Mouse (Mus musculus): ENCODE results near the gene Arrdc2. TPM values are rescaled to one million over a fixed set of nuclear protein-coding genes. Genes with fewer than 3 reads are reported as not detected.

Gene Arrdc2
- 5.2 and 7.3 TPM in 2 replicates for polyA plus RNA-seq (2016; fragmentation: Nextera tagmentation; extraction: Ambion mirVana)

- Histone ChIP-seq H3K4me3 (peak within 1 kb of the TSS; percentile 77), H3K27ac (replicated peaks) (peak within 1 kb of the TSS; percentile 93), H3K9me3 (replicated peaks) (no peaks in the 10 kb centered on the region), H3K36me3 (peaks cover 22% of the 10 kb centered on the region), H3K27me3 (ENCODE audit: low read depth, poor library complexity, severe bottlenecking) (peaks cover 6% of the 10 kb centered on the region; the same call in 1 of the 2 replicates), H3K4me1 (peaks cover 34% of the 10 kb centered on the region)
- DNase-seq (ENCODE audit: low spot score): peak; percentile 99
- WGBS: 2% methylated on average over 55 of the region's 55 CpGs
Measured at GRCm38 (mm10) chr8:70839408-70840351, at the start of gene Arrdc2. Gene Arrdc2, minus strand, starts transcription at chr8:70839720.

DNA sequence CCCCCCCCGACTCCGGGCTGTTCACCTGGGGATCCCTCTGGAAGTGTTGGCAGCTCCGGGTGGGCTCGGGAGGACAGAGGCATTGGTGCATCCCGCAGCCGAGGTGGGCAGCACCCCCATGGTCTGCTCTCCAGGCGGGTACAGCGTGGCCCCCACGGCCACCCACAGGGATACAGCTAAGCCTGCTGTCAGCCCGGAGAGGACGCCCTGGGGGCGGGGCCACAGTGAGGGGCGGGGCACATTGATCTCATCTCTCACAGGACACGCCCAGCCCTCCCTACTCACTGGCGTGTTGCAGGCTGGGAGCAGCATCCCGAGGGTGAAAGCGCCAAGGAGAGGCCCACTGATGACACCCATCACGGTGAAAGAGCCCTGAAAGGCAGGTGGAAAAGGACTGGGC lies 48.1 kb upstream of the Arrdc2 start:
- peaks cover 26% of the 10 kb centered on the region for H3K4me1 ChIP-seq
- H3K9me3 ChIP-seq (replicated peaks): no peaks in the 10 kb centered on the region
- H3K27me3 ChIP-seq (ENCODE audit: low read depth, poor library complexity, severe bottlenecking): peaks cover 65% of the 10 kb centered on the region
- peak; percentile 60 for DNase-seq (ENCODE audit: low spot score)
- H3K36me3 ChIP-seq: no peaks in the 10 kb centered on the region
- 0 out of 2 replicates have a peak overlapping the region, but pooled peaks have one; percentile 49 for H3K27ac ChIP-seq (replicated peaks)
- WGBS: 8% methylated on average over 18 of the region's 18 CpGs
- peak overlapping the region; percentile 41 for H3K4me3 ChIP-seq

GRCm38 (mm10) chr8:70885612-70886011 lies 46.1 kb upstream of the Arrdc2 start:
- Histone ChIP-seq H3K36me3 (no peaks in the 10 kb centered on the region), H3K27ac (replicated peaks) (no peak overlapping the region), H3K27me3 (ENCODE audit: low read depth, poor library complexity, severe bottlenecking) (peaks cover 45% of the 10 kb centered on the region), H3K4me3 (no peak overlapping the region), H3K4me1 (peaks cover 14% of the 10 kb centered on the region), H3K9me3 (replicated peaks) (no peaks in the 10 kb centered on the region)
- 17% methylated on average over 12 of the region's 12 CpGs for WGBS
- DNase-seq (ENCODE audit: low spot score): no peak

- 90% methylated on average over 10 of the region's 10 CpGs for WGBS
- H3K36me3 ChIP-seq: no peaks in the 10 kb centered on the region
- H3K4me1 ChIP-seq: peaks cover 24% of the 10 kb centered on the region
- peaks cover 35% of the 10 kb centered on the region for H3K27me3 ChIP-seq (ENCODE audit: low read depth, poor library complexity, severe bottlenecking)
- no peaks in the 10 kb centered on the region for H3K9me3 ChIP-seq (replicated peaks)
- DNase-seq (ENCODE audit: low spot score): no peak
- H3K27ac ChIP-seq (replicated peaks): no peak overlapping the region
- no peak overlapping the region for H3K4me3 ChIP-seq
Measured at GRCm38 (mm10) chr8:70884683-70885082, 45.2 kb upstream of the Arrdc2 start.

GRCm38 (mm10) chr8:70884186-70884585 lies 44.7 kb upstream of the Arrdc2 start:
- Histone ChIP-seq H3K9me3 (replicated peaks) (no peaks in the 10 kb centered on the region), H3K4me1 (peaks cover 29% of the 10 kb centered on the region), H3K27me3 (ENCODE audit: low read depth, poor library complexity, severe bottlenecking) (peaks cover 30% of the 10 kb centered on the region), H3K27ac (replicated peaks) (no peak overlapping the region), H3K36me3 (no peaks in the 10 kb centered on the region), H3K4me3 (no peak overlapping the region)
- DNase-seq (ENCODE audit: low spot score): no peak
- 95% methylated on average over 4 of the region's 4 CpGs for WGBS

DNA sequence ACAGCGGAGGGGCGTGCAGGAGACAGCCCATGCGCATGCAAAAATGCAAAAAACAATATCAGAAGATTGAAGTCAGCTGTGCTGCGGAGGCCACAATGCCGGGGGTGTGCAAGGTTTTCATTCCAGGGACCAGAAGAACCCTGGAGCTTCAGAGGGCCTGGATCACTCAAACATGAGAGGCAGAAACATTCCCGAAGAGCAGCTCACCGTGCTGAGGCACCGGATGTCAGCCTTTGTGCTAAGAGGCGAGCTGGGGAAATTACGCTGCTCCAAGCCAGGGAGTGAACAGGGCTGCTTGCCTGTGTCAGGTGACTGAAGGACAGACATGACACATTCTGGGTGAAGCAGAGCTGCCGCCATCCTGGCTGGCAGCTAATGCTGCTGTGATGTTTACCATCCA lies 41.0 kb upstream of the Arrdc2 start:
- Histone ChIP-seq H3K27me3 (ENCODE audit: low read depth, poor library complexity, severe bottlenecking) (0 out of 2 replicates have a peak, but pooled peaks cover 6% of the 10 kb centered on the region), H3K9me3 (replicated peaks) (no peaks in the 10 kb centered on the region), H3K36me3 (no peaks in the 10 kb centered on the region), H3K27ac (replicated peaks) (peak overlapping the region; percentile 50; the same call in 1 of the 2 replicates), H3K4me3 (no peak overlapping the region), H3K4me1 (peaks cover 23% of the 10 kb centered on the region)
- 36% methylated on average over 11 of the region's 11 CpGs for WGBS
- no peak for DNase-seq (ENCODE audit: low spot score)

- H3K36me3 ChIP-seq: no peaks in the 10 kb centered on the region
- H3K4me1 ChIP-seq: peaks cover 23% of the 10 kb centered on the region
- peak overlapping the region; percentile 50; the same call in 1 of the 2 replicates for H3K27ac ChIP-seq (replicated peaks)
- H3K27me3 ChIP-seq (ENCODE audit: low read depth, poor library complexity, severe bottlenecking): 0 out of 2 replicates have a peak, but pooled peaks cover 2% of the 10 kb centered on the region
- H3K9me3 ChIP-seq (replicated peaks): no peaks in the 10 kb centered on the region
- 0 out of 2 replicates have a peak overlapping the region, but pooled peaks have one; percentile 8 for H3K4me3 ChIP-seq
- 8% methylated on average over 4 of the region's 4 CpGs for WGBS
- no peak for DNase-seq (ENCODE audit: low spot score)
Measured at GRCm38 (mm10) chr8:70880126-70880525, 40.6 kb upstream of the Arrdc2 start.

- Histone ChIP-seq H3K27me3 (ENCODE audit: low read depth, poor library complexity, severe bottlenecking) (no peaks in the 10 kb centered on the region), H3K4me1 (peaks cover 23% of the 10 kb centered on the region), H3K27ac (replicated peaks) (no peak overlapping the region), H3K9me3 (replicated peaks) (no peaks in the 10 kb centered on the region), H3K4me3 (0 out of 2 replicates have a peak overlapping the region, but pooled peaks have one; percentile 8), H3K36me3 (no peaks in the 10 kb centered on the region)
- 47% methylated on average over 4 of the region's 4 CpGs for WGBS
- no peak for DNase-seq (ENCODE audit: low spot score)
Measured at GRCm38 (mm10) chr8:70879500-70879899, 40.0 kb upstream of the Arrdc2 start.

DNA sequence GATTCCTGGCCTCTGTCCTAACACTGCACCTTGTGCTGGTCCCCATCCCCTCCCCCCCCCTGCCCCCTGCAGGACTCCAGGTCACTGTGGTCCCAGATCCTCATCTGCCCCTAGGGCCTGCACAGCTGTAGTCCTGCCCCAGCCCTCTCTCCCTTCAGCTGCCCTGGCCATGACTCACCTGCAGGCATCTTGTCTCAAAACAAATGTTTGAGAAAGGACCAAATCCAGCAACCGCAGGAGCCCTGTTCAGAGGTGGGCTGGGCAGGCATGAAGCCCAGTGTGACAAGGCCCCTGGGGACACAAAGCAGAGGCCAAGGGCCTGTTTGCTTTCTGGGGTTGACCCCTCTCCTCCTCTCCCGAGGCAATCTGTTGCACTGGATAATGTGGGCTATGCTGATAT lies 38.7 kb upstream of the Arrdc2 start:
- H3K27ac ChIP-seq (replicated peaks): 0 out of 2 replicates have a peak overlapping the region, but pooled peaks have one; percentile 23
- no peak for DNase-seq (ENCODE audit: low spot score)
- WGBS: 57% methylated on average over 2 of the region's 2 CpGs
- peaks cover 30% of the 10 kb centered on the region for H3K4me1 ChIP-seq
- no peaks in the 10 kb centered on the region for H3K36me3 ChIP-seq
- H3K27me3 ChIP-seq (ENCODE audit: low read depth, poor library complexity, severe bottlenecking): no peaks in the 10 kb centered on the region
- H3K4me3 ChIP-seq: no peak overlapping the region
- no peaks in the 10 kb centered on the region for H3K9me3 ChIP-seq (replicated peaks)

DNA sequence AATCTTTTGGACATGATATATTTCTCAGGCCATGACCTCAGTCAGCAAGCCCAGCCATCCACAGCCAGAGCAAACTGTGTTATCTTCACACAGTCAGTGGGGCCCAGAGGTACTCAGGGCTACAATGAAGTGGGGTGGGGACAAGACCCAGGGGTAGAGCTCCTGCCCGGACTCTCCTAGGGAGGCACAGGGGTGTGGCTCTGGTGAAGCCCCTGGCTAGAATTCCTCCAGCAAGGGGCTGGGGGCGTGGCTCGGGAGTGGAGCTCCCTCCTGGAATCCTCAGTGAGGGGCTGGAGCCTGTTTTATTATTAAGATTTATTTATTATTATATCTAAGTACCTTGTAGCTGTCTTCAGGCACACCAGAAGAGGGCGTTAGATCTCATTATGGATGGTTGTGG lies 36.9 kb upstream of the Arrdc2 start:
- DNase-seq (ENCODE audit: low spot score): no peak
- Histone ChIP-seq H3K9me3 (replicated peaks) (no peaks in the 10 kb centered on the region), H3K36me3 (no peaks in the 10 kb centered on the region), H3K4me3 (no peak overlapping the region), H3K27me3 (ENCODE audit: low read depth, poor library complexity, severe bottlenecking) (no peaks in the 10 kb centered on the region), H3K27ac (replicated peaks) (no peak overlapping the region), H3K4me1 (peaks cover 45% of the 10 kb centered on the region)
- 66% methylated on average over 4 of the region's 4 CpGs for WGBS

- peak overlapping the region; percentile 91 for H3K27ac ChIP-seq (replicated peaks)
- peaks cover 40% of the 10 kb centered on the region for H3K4me1 ChIP-seq
- WGBS: 91% methylated on average over 13 of the region's 13 CpGs
- 0 out of 2 replicates have a peak, but pooled peaks cover 2% of the 10 kb centered on the region for H3K36me3 ChIP-seq
- H3K4me3 ChIP-seq: 0 out of 2 replicates have a peak overlapping the region, but pooled peaks have one; percentile 81
- DNase-seq (ENCODE audit: low spot score): no peak
- H3K9me3 ChIP-seq (replicated peaks): no peaks in the 10 kb centered on the region
- H3K27me3 ChIP-seq (ENCODE audit: low read depth, poor library complexity, severe bottlenecking): no peaks in the 10 kb centered on the region
Measured at GRCm38 (mm10) chr8:70874441-70874840, 34.9 kb upstream of the Arrdc2 start.

DNA sequence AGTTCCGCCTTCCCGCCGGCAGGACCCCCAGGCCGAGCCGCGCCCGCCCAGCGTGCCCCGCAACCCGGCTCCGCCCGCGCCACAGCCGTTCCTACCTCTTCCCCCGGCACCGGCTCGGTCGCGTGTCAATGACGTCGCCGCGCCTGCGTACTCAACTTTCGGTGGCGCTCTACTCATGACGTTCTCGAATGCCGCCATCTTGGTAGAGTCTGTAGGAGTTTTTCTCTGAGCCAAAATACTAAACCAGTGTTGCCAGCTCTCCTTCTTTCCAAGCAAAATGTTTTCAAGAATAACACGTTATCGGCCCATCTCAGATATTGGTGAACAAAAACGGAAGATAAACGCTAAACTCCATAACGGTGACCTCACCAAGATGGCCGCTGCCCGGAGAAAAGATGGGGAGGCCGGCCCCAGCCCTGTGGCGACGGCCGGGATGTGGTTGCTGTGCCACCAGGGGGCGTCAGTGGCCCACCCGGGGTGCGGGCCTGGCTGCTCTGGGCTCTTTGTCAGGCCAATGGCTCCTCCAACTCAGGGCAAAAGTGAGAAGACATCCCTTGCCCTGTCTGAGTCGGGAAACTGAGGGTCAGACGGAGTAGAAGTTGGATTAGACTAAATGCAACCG lies 34.0 kb upstream of the Arrdc2 start, which contains the start of gene Ccdc124:
TSS of gene Ccdc124 (minus strand) at position 572 of the 622 bp plus-strand sequence.
- WGBS: 1% methylated on average over 46 of the region's 46 CpGs
- no peaks in the 10 kb centered on the region for H3K9me3 ChIP-seq (replicated peaks)

More for the DNA sequence above, 34.0 kb upstream of the Arrdc2 start, which contains the start of gene Ccdc124:
- peaks cover 7% of the 10 kb centered on the region for H3K36me3 ChIP-seq
- H3K27ac ChIP-seq (replicated peaks): peak within 1 kb of the TSS; percentile 91
- peak within 1 kb of the TSS; percentile 81 for H3K4me3 ChIP-seq
- H3K4me1 ChIP-seq: peaks cover 46% of the 10 kb centered on the region
- 0 out of 2 replicates have a peak, but pooled peaks cover under 1% of the 10 kb centered on the region for H3K27me3 ChIP-seq (ENCODE audit: low read depth, poor library complexity, severe bottlenecking)
- peak; percentile 96 for DNase-seq (ENCODE audit: low spot score)
